Mouse (Mus musculus): ENCODE measurements around the gene Tmem203. TPM values are rescaled to one million over a fixed set of nuclear protein-coding genes. Genes with fewer than 3 reads are reported as not detected.

The Tmem203 gene
- polyA plus RNA-seq, 1 experiment from 2014 or later: 13.3 TPM

DNA sequence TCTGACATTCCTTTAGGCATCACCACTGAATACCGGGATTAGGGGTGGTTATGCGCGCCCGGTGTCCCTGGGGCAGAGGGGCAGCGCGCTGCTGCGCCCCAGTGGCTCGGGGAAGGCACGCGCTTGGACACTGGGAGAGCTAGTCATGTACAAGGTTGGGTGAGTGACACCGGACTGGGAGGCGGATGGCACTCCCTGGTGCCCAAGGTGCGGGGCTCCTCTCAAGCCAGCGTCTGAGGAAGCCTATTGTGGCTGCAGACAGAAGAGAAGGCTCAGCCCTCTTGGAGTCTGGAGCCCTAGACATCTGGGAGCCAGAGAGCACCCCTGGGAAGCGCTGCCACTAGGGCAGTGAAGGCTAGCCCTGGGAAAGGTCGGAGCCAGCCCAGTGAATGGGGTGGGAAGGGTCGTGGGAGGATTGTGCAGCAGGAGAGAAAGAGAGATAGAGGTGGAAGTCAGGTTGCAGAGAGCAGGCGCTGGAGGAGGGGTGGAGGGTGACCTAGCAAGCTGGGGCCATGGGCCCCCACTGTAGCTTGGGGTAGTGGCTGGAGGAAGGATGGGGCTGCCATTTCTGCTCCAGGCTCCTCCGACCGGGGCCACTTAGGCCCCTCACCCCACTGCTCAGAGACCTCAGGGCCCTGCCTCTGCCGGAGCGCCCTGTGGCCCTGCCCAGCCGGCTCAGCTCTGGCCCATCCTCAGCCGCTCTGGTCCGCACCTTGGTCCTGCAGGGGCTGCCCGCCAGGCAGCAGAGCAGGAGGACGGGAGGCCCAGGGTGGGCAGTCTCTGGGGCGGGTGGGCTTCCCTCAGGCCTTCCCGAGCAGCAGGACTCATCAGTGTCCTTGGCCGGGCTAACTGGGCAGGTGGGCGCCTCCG is 36.2 kb downstream of the Tmem203 start:
- peaks cover 3% of the 10 kb centered on the region; the same call in 1 of the 2 replicates for H3K4me1 ChIP-seq (ENCODE audit: control insufficient read depth, insufficient read depth, low read length)
- no peak overlapping the region; the same call in 1 of the 2 replicates for H3K4me2 ChIP-seq (ENCODE audit: low read depth, low read length)
- no peak overlapping the region for H3K9ac ChIP-seq (replicated peaks; ENCODE audit: low read length)
- 0 out of 2 replicates have a peak overlapping the region, but pooled peaks have one; percentile 6 for H3K4me3 ChIP-seq (ENCODE audit: low read depth, low read length)
- H3K27ac ChIP-seq (replicated peaks; ENCODE audit: low read depth, low read length): no peak overlapping the region
- DNase-seq (ENCODE audit: low spot score): no peak
- no peaks in the 10 kb centered on the region for H3K9me3 ChIP-seq (replicated peaks; ENCODE audit: control insufficient read depth, low read length)
- H3K27me3 ChIP-seq (ENCODE audit: control insufficient read depth, insufficient read depth, low read length): peaks cover 55% of the 10 kb centered on the region
- no peaks in the 10 kb centered on the region for H3K36me3 ChIP-seq (replicated peaks; ENCODE audit: control insufficient read depth, insufficient read depth, low read depth, low read length)
- WGBS: 7% methylated on average over 32 of the region's 32 CpGs
- ATAC-seq (replicated peaks; ENCODE audit: insufficient number of reproducible peaks, low FRiP score, low TSS enrichment, low read depth): peak; percentile 24; the same call in 1 of the 2 replicates

- ATAC-seq (replicated peaks; ENCODE audit: insufficient number of reproducible peaks, low FRiP score, low TSS enrichment, low read depth) (no peak), DNase-seq (ENCODE audit: low spot score) (no peak)
- H3K36me3 ChIP-seq (replicated peaks; ENCODE audit: control insufficient read depth, insufficient read depth, low read depth, low read length): no peaks in the 10 kb centered on the region
- H3K4me1 ChIP-seq (ENCODE audit: control insufficient read depth, insufficient read depth, low read length): peaks cover 3% of the 10 kb centered on the region; the same call in 1 of the 2 replicates
- peak overlapping the region; percentile 19; the same call in 1 of the 2 replicates for H3K4me2 ChIP-seq (ENCODE audit: low read depth, low read length)
- 0 out of 2 replicates have a peak overlapping the region, but pooled peaks have one; percentile 16 for H3K4me3 ChIP-seq (ENCODE audit: low read depth, low read length)
- no peak overlapping the region for H3K9ac ChIP-seq (replicated peaks; ENCODE audit: low read length)
- H3K9me3 ChIP-seq (replicated peaks; ENCODE audit: control insufficient read depth, low read length): no peaks in the 10 kb centered on the region
- 4% methylated on average over 43 of the region's 43 CpGs for WGBS
- H3K27ac ChIP-seq (replicated peaks; ENCODE audit: low read depth, low read length): no peak overlapping the region
- peaks cover 55% of the 10 kb centered on the region for H3K27me3 ChIP-seq (ENCODE audit: control insufficient read depth, insufficient read depth, low read length)
Measured at GRCm38 (mm10) chr2:25292054-25292544, 36.9 kb downstream of the Tmem203 start.

DNA sequence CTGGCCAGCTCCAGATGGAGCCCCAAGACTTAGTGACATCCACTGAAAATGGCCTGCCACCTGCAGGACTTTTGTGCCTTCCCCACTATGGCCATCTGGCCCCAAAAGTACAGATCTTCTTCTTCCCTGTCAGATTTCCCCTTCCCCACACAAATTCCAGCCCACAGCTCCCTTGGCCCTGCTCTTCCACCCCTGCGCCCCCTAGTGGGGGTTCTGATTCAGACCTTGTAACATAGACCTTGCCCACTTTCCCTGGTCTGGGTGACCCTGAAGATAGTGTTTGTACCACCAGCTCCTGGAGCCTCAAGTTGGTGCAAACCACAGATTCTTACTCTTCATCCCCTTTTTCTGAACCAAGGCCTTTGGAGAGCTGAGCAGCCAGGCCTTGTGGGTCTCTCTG is 37.6 kb downstream of the Tmem203 start:
- Histone ChIP-seq H3K9ac (replicated peaks; ENCODE audit: low read length) (no peak overlapping the region), H3K27ac (replicated peaks; ENCODE audit: low read depth, low read length) (no peak overlapping the region), H3K4me3 (ENCODE audit: low read depth, low read length) (no peak overlapping the region), H3K36me3 (replicated peaks; ENCODE audit: control insufficient read depth, insufficient read depth, low read depth, low read length) (no peaks in the 10 kb centered on the region), H3K4me1 (ENCODE audit: control insufficient read depth, insufficient read depth, low read length) (peaks cover 3% of the 10 kb centered on the region; the same call in 1 of the 2 replicates), H3K27me3 (ENCODE audit: control insufficient read depth, insufficient read depth, low read length) (peaks cover 55% of the 10 kb centered on the region), H3K4me2 (ENCODE audit: low read depth, low read length) (no peak overlapping the region), H3K9me3 (replicated peaks; ENCODE audit: control insufficient read depth, low read length) (no peaks in the 10 kb centered on the region)
- ATAC-seq (replicated peaks; ENCODE audit: insufficient number of reproducible peaks, low FRiP score, low TSS enrichment, low read depth) (no peak), DNase-seq (ENCODE audit: low spot score) (peak; percentile 87)
- WGBS: 0% methylated on average over 1 of the region's 1 CpGs

- no peaks in the 10 kb centered on the region for H3K9me3 ChIP-seq (replicated peaks; ENCODE audit: control insufficient read depth, low read length)
- H3K27me3 ChIP-seq (ENCODE audit: control insufficient read depth, insufficient read depth, low read length): peaks cover 47% of the 10 kb centered on the region
- H3K4me1 ChIP-seq (ENCODE audit: control insufficient read depth, insufficient read depth, low read length): peaks cover 3% of the 10 kb centered on the region; the same call in 1 of the 2 replicates
- no peak for DNase-seq (ENCODE audit: low spot score)
- H3K27ac ChIP-seq (replicated peaks; ENCODE audit: low read depth, low read length): no peak overlapping the region
- H3K36me3 ChIP-seq (replicated peaks; ENCODE audit: control insufficient read depth, insufficient read depth, low read depth, low read length): no peaks in the 10 kb centered on the region
- H3K4me3 ChIP-seq (ENCODE audit: low read depth, low read length): no peak overlapping the region
- H3K9ac ChIP-seq (replicated peaks; ENCODE audit: low read length): no peak overlapping the region
- 74% methylated on average over 9 of the region's 9 CpGs for WGBS
- ATAC-seq (replicated peaks; ENCODE audit: insufficient number of reproducible peaks, low FRiP score, low TSS enrichment, low read depth): no peak
- H3K4me2 ChIP-seq (ENCODE audit: low read depth, low read length): no peak overlapping the region
Measured at GRCm38 (mm10) chr2:25293706-25294105, 38.5 kb downstream of the Tmem203 start.

DNA sequence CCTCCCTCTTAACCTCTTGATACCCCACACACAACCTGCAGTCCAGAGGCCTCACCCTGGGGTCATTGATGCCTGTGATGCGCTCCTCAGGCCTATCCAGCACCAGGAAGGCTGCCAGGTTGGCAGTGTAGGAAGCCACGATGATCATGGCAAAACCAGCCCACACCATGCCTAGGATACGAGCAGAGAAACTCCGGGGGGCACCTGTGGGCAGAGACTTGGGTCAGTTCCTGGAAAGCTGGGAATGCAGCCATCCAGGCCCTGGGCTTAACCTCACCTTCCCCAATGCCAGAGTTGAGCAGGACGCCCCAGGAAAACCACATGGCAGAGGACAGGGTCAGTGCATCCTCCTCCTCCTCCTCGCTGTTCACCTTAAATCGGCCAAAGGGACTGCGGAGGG is 41.9 kb downstream of the Tmem203 start:
- Histone ChIP-seq H3K4me3 (ENCODE audit: low read depth, low read length) (no peak overlapping the region), H3K9ac (replicated peaks; ENCODE audit: low read length) (no peak overlapping the region), H3K27me3 (ENCODE audit: control insufficient read depth, insufficient read depth, low read length) (peaks cover 13% of the 10 kb centered on the region), H3K4me1 (ENCODE audit: control insufficient read depth, insufficient read depth, low read length) (peaks cover under 1% of the 10 kb centered on the region; the same call in 1 of the 2 replicates), H3K4me2 (ENCODE audit: low read depth, low read length) (no peak overlapping the region), H3K27ac (replicated peaks; ENCODE audit: low read depth, low read length) (no peak overlapping the region), H3K36me3 (replicated peaks; ENCODE audit: control insufficient read depth, insufficient read depth, low read depth, low read length) (no peaks in the 10 kb centered on the region), H3K9me3 (replicated peaks; ENCODE audit: control insufficient read depth, low read length) (no peaks in the 10 kb centered on the region)
- WGBS: 77% methylated on average over 8 of the region's 8 CpGs
- ATAC-seq (replicated peaks; ENCODE audit: insufficient number of reproducible peaks, low FRiP score, low TSS enrichment, low read depth): no peak
- no peak for DNase-seq (ENCODE audit: low spot score)

- no peak overlapping the region for H3K9ac ChIP-seq (replicated peaks; ENCODE audit: low read length)
- no peaks in the 10 kb centered on the region for H3K9me3 ChIP-seq (replicated peaks; ENCODE audit: control insufficient read depth, low read length)
- H3K27me3 ChIP-seq (ENCODE audit: control insufficient read depth, insufficient read depth, low read length): peaks cover 4% of the 10 kb centered on the region; the same call in 1 of the 2 replicates
- ATAC-seq (replicated peaks; ENCODE audit: insufficient number of reproducible peaks, low FRiP score, low TSS enrichment, low read depth): no peak
- H3K36me3 ChIP-seq (replicated peaks; ENCODE audit: control insufficient read depth, insufficient read depth, low read depth, low read length): no peaks in the 10 kb centered on the region
- H3K4me3 ChIP-seq (ENCODE audit: low read depth, low read length): no peak overlapping the region
- no peak overlapping the region for H3K4me2 ChIP-seq (ENCODE audit: low read depth, low read length)
- DNase-seq (ENCODE audit: low spot score): no peak
- H3K27ac ChIP-seq (replicated peaks; ENCODE audit: low read depth, low read length): no peak overlapping the region
- H3K4me1 ChIP-seq (ENCODE audit: control insufficient read depth, insufficient read depth, low read length): no peaks in the 10 kb centered on the region
- 79% methylated on average over 10 of the region's 10 CpGs for WGBS
Measured at GRCm38 (mm10) chr2:25298046-25298445, 42.8 kb downstream of the Tmem203 start.

- 62% methylated on average over 3 of the region's 3 CpGs for WGBS
- ATAC-seq (replicated peaks; ENCODE audit: insufficient number of reproducible peaks, low FRiP score, low TSS enrichment, low read depth) (no peak), DNase-seq (ENCODE audit: low spot score) (no peak)
- no peaks in the 10 kb centered on the region for H3K9me3 ChIP-seq (replicated peaks; ENCODE audit: control insufficient read depth, low read length)
- H3K27ac ChIP-seq (replicated peaks; ENCODE audit: low read depth, low read length): no peak overlapping the region
- H3K4me2 ChIP-seq (ENCODE audit: low read depth, low read length): no peak overlapping the region
- H3K27me3 ChIP-seq (ENCODE audit: control insufficient read depth, insufficient read depth, low read length): peaks cover 15% of the 10 kb centered on the region
- H3K36me3 ChIP-seq (replicated peaks; ENCODE audit: control insufficient read depth, insufficient read depth, low read depth, low read length): no peaks in the 10 kb centered on the region
- no peak overlapping the region for H3K4me3 ChIP-seq (ENCODE audit: low read depth, low read length)
- no peak overlapping the region for H3K9ac ChIP-seq (replicated peaks; ENCODE audit: low read length)
- H3K4me1 ChIP-seq (ENCODE audit: control insufficient read depth, insufficient read depth, low read length): no peaks in the 10 kb centered on the region
Measured at GRCm38 (mm10) chr2:25303452-25303851, 48.2 kb downstream of the Tmem203 start.
